Mouse (Mus musculus) right cerebral cortex, postnatal 10 days (tissue): ENCODE data around the gene Pik3ca.
"Not testable (repeated sequence)": the region's sequence is repeated elsewhere in the genome, so short reads cannot be mapped to it uniquely, and the experiment has no call there.

ENCODE experiments used
- DNase-seq, 2 experiments: peaks; one replicate each; pipeline ENCODE4 v3.0.0; 2021; ENCODE audit warnings: low spot score in 2 of 2

Pik3ca gene

GRCm38 (mm10) chr3:32401591-32401990 lies 4.1 kb downstream of the Pik3ca start:
- DNase-seq = no peak

GRCm38 (mm10) chr3:32402990-32403885 lies 5.8 kb downstream of the Pik3ca start:
- no peak for DNase-seq

GRCm38 (mm10) chr3:32405699-32406098 lies 8.2 kb downstream of the Pik3ca start:
- DNase-seq = no peak

GRCm38 (mm10) chr3:32406804-32407203 lies 9.3 kb downstream of the Pik3ca start:
- no peak for DNase-seq

- no peak for DNase-seq
These were observed 11.4 kb downstream of the Pik3ca start for GRCm38 (mm10) chr3:32408811-32409273.

GRCm38 (mm10) chr3:32412502-32413044 lies 15.1 kb downstream of the Pik3ca start:
- no peak for DNase-seq

GRCm38 (mm10) chr3:32414381-32414780 lies 16.9 kb downstream of the Pik3ca start:
- no peak for DNase-seq

GRCm38 (mm10) chr3:32415370-32416309 lies 18.2 kb downstream of the Pik3ca start:
- DNase-seq = no peak

- DNase-seq = no peak
These were observed 20.3 kb downstream of the Pik3ca start for GRCm38 (mm10) chr3:32417751-32418211.

GRCm38 (mm10) chr3:32419866-32420265 lies 22.4 kb downstream of the Pik3ca start:
- DNase-seq = no peak

- no peak for DNase-seq
These were observed 23.9 kb downstream of the Pik3ca start for GRCm38 (mm10) chr3:32421115-32422054.

GRCm38 (mm10) chr3:32427695-32428094 lies 30.2 kb downstream of the Pik3ca start:
- DNase-seq = no peak

GRCm38 (mm10) chr3:32428361-32428760 lies 30.9 kb downstream of the Pik3ca start:
- DNase-seq = no peak

- DNase-seq = peak; percentile 35 to 44
These were observed 31.4 kb downstream of the Pik3ca start for GRCm38 (mm10) chr3:32428921-32429320.

- DNase-seq = not testable (repeated sequence)
These were observed 31.9 kb downstream of the Pik3ca start for GRCm38 (mm10) chr3:32429351-32429750.

- no peak for DNase-seq
These were observed 32.9 kb downstream of the Pik3ca start for GRCm38 (mm10) chr3:32430394-32430793.

- DNase-seq = no peak
These were observed 36.5 kb downstream of the Pik3ca start for GRCm38 (mm10) chr3:32434016-32434415.

GRCm38 (mm10) chr3:32436101-32436500 lies 38.6 kb downstream of the Pik3ca start:
- DNase-seq = no peak

GRCm38 (mm10) chr3:32437297-32437696 lies 39.8 kb downstream of the Pik3ca start:
- no peak for DNase-seq

GRCm38 (mm10) chr3:32437820-32438219 lies 40.3 kb downstream of the Pik3ca start:
- no peak for DNase-seq

GRCm38 (mm10) chr3:32438716-32439115 lies 41.2 kb downstream of the Pik3ca start:
- DNase-seq = no peak
